Mouse (Mus musculus): ENCODE data around the gene Furin. TPM values are rescaled to one million over a fixed set of nuclear protein-coding genes. Genes with fewer than 3 reads are reported as not detected.

Furin gene
- total and polyA plus RNA-seq, 2 experiments from 2014 or later: 18.9 to 67.6 TPM

DNA sequence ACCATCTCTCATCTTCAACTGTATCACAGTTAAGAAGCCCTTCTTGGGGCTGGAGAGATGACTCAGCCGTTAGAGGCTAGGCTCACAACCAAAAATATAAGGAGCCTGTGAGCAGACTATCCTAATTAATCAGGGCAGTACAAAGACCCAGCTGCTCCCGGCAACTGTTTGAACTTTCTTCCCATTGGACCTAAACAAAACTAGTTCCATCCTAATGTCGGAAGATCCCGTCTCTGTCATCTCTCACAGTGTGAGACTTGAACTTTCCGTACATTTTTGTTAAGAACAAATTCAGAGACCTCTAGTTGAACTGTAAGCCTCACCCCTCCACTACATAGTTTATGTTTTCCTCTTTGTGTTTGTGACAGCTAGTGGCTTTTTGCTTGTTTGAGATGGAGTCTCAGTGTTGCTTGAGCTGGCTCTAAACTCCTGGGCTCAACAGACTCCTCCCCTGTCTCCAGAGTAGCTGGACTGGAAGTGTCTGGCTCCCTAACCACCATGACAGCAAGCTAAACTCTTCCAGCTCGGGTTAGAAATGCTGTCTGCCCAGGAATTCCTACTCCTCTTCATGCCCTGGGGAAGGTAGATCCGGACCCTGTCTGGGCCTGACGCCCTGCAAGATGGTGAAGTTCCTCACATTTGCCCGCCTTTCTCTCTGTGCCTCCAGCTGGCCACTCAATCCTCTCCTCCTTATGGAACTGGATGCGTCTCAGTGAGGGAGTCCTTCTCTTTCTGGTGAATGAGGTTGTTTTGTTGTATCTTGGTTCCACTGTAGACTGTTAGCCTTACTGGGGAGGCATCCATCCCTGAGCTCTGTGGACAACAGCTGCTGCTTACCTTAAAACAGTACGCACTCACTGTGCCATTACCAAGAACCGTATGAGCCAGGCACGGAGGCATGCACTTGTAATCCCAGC lies 57.3 kb downstream of the Furin start:
- TF ChIP-seq EP300 (IDR thresholded peaks at IDR 0.05; ENCODE audit: low read depth) (no peak), CTCF (IDR thresholded peaks at IDR 0.05; ENCODE audit: low read depth) (no peak)
- no peak overlapping the region for H3K9ac ChIP-seq (replicated peaks; ENCODE audit: low read depth, low read length)
- H3K27ac ChIP-seq (ENCODE audit: low read depth): peak overlapping the region; percentile 51
- H3K4me3 ChIP-seq (ENCODE audit: low read depth, low read length): no peak overlapping the region
- no peak overlapping the region for H3K4me2 ChIP-seq (ENCODE audit: low read depth, low read length)
- H3K9me3 ChIP-seq (replicated peaks; ENCODE audit: control insufficient read depth, low read length): no peaks in the 10 kb centered on the region
- peaks cover 7% of the 10 kb centered on the region; the same call in 1 of the 2 replicates for H3K4me1 ChIP-seq (ENCODE audit: control insufficient read depth, insufficient read depth)
- no peaks in the 10 kb centered on the region for H3K27me3 ChIP-seq (ENCODE audit: control insufficient read depth, insufficient read depth, low read length)
- peaks cover 30% of the 10 kb centered on the region for H3K36me3 ChIP-seq (replicated peaks; ENCODE audit: control insufficient read depth, insufficient read depth, low read length)
- WGBS: 69% methylated on average over 13 of the region's 13 CpGs
- DNase-seq (ENCODE audit: low spot score): no peak
- no peak for ATAC-seq (ENCODE audit: insufficient read depth, low read depth)

DNA sequence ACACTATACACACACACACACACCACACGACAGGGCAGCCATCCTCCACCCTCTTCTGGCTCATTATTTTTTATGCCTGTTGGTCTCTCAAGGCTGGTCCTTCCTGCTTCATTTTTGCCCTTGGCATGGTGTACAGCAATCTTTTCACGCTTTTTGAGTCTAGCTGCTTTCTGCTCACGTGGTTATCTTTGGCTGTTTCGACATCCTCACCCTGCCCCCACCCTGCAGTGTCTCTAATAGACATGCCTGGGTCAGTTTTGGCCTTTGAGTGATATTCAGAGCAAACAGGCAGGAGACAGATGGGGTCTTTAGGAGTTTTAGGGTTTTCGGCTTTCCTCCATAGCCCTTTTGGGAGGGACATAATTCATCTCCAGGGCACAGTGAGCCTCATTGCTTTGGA lies 58.4 kb downstream of the Furin start:
- ATAC-seq (ENCODE audit: insufficient read depth, low read depth) (no peak), DNase-seq (ENCODE audit: low spot score) (no peak)
- H3K36me3 ChIP-seq (replicated peaks; ENCODE audit: control insufficient read depth, insufficient read depth, low read length): peaks cover 20% of the 10 kb centered on the region
- H3K4me2 ChIP-seq (ENCODE audit: low read depth, low read length): no peak overlapping the region
- H3K9ac ChIP-seq (replicated peaks; ENCODE audit: low read depth, low read length): no peak overlapping the region
- no peaks in the 10 kb centered on the region for H3K27me3 ChIP-seq (ENCODE audit: control insufficient read depth, insufficient read depth, low read length)
- H3K4me3 ChIP-seq (ENCODE audit: low read depth, low read length): no peak overlapping the region
- peaks cover 7% of the 10 kb centered on the region; the same call in 1 of the 2 replicates for H3K4me1 ChIP-seq (ENCODE audit: control insufficient read depth, insufficient read depth)
- WGBS: 72% methylated on average over 5 of the region's 5 CpGs
- no peaks in the 10 kb centered on the region for H3K9me3 ChIP-seq (replicated peaks; ENCODE audit: control insufficient read depth, low read length)
- H3K27ac ChIP-seq (ENCODE audit: low read depth): no peak overlapping the region
- no peak for TF ChIP-seq EP300 (IDR thresholded peaks at IDR 0.05; ENCODE audit: low read depth)
- TF ChIP-seq CTCF (IDR thresholded peaks at IDR 0.05; ENCODE audit: low read depth): no peak

GRCm38 (mm10) chr7:80346173-80346572 lies 59.1 kb downstream of the Furin start:
- H3K27me3 ChIP-seq (ENCODE audit: control insufficient read depth, insufficient read depth, low read length): no peaks in the 10 kb centered on the region
- peaks cover 7% of the 10 kb centered on the region; the same call in 1 of the 2 replicates for H3K4me1 ChIP-seq (ENCODE audit: control insufficient read depth, insufficient read depth)
- TF ChIP-seq CTCF (IDR thresholded peaks at IDR 0.05; ENCODE audit: low read depth) (no peak), EP300 (IDR thresholded peaks at IDR 0.05; ENCODE audit: low read depth) (no peak)
- peaks cover 15% of the 10 kb centered on the region for H3K36me3 ChIP-seq (replicated peaks; ENCODE audit: control insufficient read depth, insufficient read depth, low read length)
- H3K4me2 ChIP-seq (ENCODE audit: low read depth, low read length): no peak overlapping the region
- no peak overlapping the region for H3K9ac ChIP-seq (replicated peaks; ENCODE audit: low read depth, low read length)
- no peak overlapping the region for H3K27ac ChIP-seq (ENCODE audit: low read depth)
- no peaks in the 10 kb centered on the region for H3K9me3 ChIP-seq (replicated peaks; ENCODE audit: control insufficient read depth, low read length)
- ATAC-seq (ENCODE audit: insufficient read depth, low read depth) (no peak), DNase-seq (ENCODE audit: low spot score) (no peak)
- WGBS: 74% methylated on average over 9 of the region's 9 CpGs
- no peak overlapping the region for H3K4me3 ChIP-seq (ENCODE audit: low read depth, low read length)

GRCm38 (mm10) chr7:80343270-80344018 lies 61.8 kb downstream of the Furin start:
- H3K4me3 ChIP-seq (ENCODE audit: low read depth, low read length): peak overlapping the region; percentile 58
- ATAC-seq (ENCODE audit: insufficient read depth, low read depth) (no peak), DNase-seq (ENCODE audit: low spot score) (no peak)
- H3K9ac ChIP-seq (replicated peaks; ENCODE audit: low read depth, low read length): peak overlapping the region; percentile 73
- H3K27me3 ChIP-seq (ENCODE audit: control insufficient read depth, insufficient read depth, low read length): no peaks in the 10 kb centered on the region
- TF ChIP-seq EP300 (IDR thresholded peaks at IDR 0.05; ENCODE audit: low read depth) (no peak), CTCF (IDR thresholded peaks at IDR 0.05; ENCODE audit: low read depth) (no peak)
- peaks cover 20% of the 10 kb centered on the region for H3K4me1 ChIP-seq (ENCODE audit: control insufficient read depth, insufficient read depth)
- peak overlapping the region; percentile 76 for H3K27ac ChIP-seq (ENCODE audit: low read depth)
- H3K36me3 ChIP-seq (replicated peaks; ENCODE audit: control insufficient read depth, insufficient read depth, low read length): no peaks in the 10 kb centered on the region
- H3K9me3 ChIP-seq (replicated peaks; ENCODE audit: control insufficient read depth, low read length): no peaks in the 10 kb centered on the region
- WGBS: 26% methylated on average over 19 of the region's 19 CpGs
- peak overlapping the region; percentile 87 for H3K4me2 ChIP-seq (ENCODE audit: low read depth, low read length)

DNA sequence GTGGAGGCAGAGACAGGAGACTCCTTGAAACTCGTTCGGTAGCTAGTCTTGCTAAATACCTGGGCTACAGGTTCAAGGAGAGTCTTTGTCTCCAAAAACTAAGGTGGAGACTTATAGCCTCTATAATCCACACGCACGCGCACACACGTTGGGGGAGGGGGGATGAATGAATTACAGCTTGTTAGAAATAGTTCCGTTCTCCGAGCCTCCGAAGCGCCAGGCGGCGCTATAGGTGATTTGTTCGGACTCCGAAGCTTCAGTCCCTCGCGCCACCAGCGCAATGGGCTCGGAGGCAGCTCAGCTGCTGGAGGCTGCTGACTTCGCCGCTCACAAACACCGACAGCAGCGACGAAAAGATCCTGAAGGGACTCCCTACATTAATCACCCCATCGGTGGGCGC lies 62.4 kb downstream of the Furin start, which contains the start of gene Hddc3:
Hddc3 (plus strand) TSS at position 247 of the 400 bp plus-strand sequence.
- H3K4me1 ChIP-seq (ENCODE audit: control insufficient read depth, insufficient read depth): peaks cover 23% of the 10 kb centered on the region
- under 1% methylated on average over 25 of the region's 25 CpGs for WGBS
- ATAC-seq (ENCODE audit: insufficient read depth, low read depth): peak; percentile 52; the same call in 1 of the 2 replicates
- peak within 1 kb of the TSS; percentile 76 for H3K27ac ChIP-seq (ENCODE audit: low read depth)
- TF ChIP-seq CTCF (IDR thresholded peaks at IDR 0.05; ENCODE audit: low read depth) (peak; percentile 71), EP300 (IDR thresholded peaks at IDR 0.05; ENCODE audit: low read depth) (0 out of 2 replicates have a peak, but pooled peaks have one; percentile 49)
- peak within 1 kb of the TSS; percentile 87 for H3K4me2 ChIP-seq (ENCODE audit: low read depth, low read length)
- no peaks in the 10 kb centered on the region for H3K9me3 ChIP-seq (replicated peaks; ENCODE audit: control insufficient read depth, low read length)
- DNase-seq (ENCODE audit: low spot score): peak; percentile 94
- H3K9ac ChIP-seq (replicated peaks; ENCODE audit: low read depth, low read length): peak within 1 kb of the TSS; percentile 73
- no peaks in the 10 kb centered on the region for H3K27me3 ChIP-seq (ENCODE audit: control insufficient read depth, insufficient read depth, low read length)
- no peaks in the 10 kb centered on the region for H3K36me3 ChIP-seq (replicated peaks; ENCODE audit: control insufficient read depth, insufficient read depth, low read length)
- peak within 1 kb of the TSS; percentile 58 for H3K4me3 ChIP-seq (ENCODE audit: low read depth, low read length)
